Mouse (Mus musculus): ENCODE measurements around the gene Rapgef5.
"Not testable (repeated sequence)": the region's sequence is repeated elsewhere in the genome, so short reads cannot be mapped to it uniquely, and the experiment has no call there.

Gene Rapgef5

GRCm38 (mm10) chr12:117776841-117777240 is 260.6 kb downstream of the Rapgef5 start:
- DNase-seq = no peak

DNA sequence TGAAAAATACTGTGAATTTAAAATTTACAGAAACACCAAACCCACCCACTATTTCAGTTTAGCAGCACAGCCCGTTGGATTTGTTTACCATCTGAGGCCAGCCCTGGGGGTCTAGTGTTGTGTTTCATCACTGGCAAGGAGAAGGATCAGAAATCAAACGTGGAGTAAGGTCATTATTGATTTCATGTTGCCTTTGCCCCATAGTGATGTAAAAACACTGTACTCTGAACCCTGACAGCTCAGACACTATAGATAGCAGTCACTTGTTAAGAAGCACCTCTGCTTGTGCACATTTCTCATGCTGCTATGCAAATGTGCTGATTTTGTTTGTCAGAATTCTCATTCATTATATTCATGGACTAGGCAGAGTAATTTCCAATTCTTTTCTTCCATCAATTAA is 265.1 kb downstream of the Rapgef5 start:
- DNase-seq = no peak

GRCm38 (mm10) chr12:117783426-117783825 is 267.1 kb downstream of the Rapgef5 start:
- no peak for DNase-seq

GRCm38 (mm10) chr12:117786621-117787020 is 270.3 kb downstream of the Rapgef5 start:
- no peak for DNase-seq

DNA sequence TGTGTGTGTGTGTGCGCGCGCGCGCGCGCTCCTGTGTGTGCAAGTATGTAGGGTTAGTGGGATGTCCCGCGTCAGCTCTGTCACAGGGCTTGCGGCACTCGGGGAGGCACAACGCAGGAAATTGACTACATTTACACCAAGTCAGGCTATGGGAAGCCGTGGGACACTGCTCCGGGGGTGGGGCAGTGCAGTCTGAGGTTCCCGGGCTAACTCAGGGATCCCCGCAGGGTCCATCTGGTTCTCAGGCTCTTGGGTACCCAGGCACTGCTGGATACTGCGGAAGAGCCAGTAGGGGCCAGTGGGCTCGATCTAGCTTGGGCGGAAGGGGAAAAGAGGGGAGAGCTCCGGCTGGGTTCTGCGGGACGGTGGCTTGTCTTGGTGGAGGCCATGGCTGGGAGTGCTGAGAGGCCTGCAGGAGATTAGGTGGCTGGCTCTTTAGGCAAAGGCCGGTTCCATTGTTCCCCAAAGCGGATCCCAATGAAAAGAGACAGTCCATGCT is 272.3 kb downstream of the Rapgef5 start:
- no peak for DNase-seq

DNA sequence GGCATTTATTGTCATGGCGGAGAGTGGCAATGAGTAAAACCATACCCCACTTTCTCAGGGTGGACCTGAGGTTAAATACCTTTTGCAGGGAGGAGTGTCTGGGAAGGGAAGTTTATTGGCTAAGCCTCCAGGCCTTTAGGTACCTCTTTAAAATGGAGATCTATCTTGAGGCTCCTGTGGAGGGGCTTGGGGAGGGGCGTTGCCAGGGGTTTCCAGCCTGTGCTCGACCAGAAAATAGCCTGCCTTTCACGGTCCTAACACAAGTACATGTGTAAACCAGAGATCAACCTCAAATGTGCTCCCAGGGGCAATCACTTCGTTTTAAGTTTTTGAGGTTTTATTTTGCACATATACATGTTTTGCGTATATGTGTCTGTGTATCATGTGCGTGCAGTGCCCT is 272.7 kb downstream of the Rapgef5 start:
- no peak for DNase-seq

DNA sequence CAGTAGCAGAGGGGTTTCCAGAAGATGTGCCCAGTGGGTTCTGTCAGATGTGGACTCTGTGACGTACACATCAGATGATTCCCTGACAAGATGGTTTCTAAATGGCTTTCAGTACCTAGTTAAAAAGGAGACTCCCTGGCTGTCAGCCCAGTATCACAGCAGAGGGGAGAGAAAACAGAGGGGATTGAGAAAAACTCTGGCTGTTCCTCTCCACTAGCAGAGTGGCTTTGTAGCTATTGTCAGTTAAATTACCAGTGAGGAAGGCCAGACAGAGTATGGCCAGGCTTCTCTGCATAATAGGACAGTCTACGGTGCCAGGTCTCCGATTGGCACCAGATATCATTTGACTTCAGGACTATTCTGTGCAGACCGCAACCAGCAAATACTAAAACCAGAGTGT is 279.0 kb downstream of the Rapgef5 start:
- no peak for DNase-seq

DNA sequence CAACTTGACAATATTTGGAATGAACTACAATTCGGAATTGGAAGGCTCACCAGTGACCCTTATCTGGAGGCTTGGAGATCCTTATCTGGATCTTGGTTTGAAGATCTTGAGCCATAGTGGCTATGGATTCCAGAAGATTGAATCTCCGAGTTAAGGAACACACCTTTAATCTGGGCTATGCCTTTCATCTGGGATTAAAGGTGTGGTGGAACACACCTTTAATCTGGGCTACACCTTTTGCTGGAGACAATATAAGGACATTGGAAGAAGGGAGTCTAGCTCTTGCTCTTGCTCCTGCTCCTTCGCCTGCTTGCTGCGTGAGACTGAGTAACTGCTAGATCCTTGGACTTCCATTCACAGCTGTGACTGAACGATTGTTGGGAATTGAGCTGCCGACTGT is 287.7 kb downstream of the Rapgef5 start, which contains the start of gene Cdca7l:
TSS of gene Cdca7l (plus strand) at position 301 of the 400 bp plus-strand sequence.
- DNase-seq = not testable (repeated sequence)

DNA sequence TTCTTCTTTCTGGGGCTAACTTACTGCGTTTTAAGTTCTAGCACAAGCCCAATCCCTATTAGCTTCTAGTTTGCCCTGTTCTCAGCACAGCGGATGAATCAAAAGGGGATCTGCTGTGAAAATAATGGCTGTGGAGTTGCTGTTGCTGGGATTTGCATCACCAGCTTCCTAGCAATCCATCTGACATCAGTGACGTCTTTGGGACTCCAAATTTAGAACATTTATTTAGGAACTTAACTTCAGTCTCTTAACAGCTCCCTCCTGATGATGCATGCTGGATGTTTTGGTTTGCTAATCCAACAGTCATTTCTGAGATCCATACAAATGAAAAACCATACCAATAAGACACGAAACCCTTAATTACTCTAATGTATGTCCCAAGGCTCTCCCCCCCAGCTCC is 289.3 kb downstream of the Rapgef5 start:
- DNase-seq = no peak

- no peak for DNase-seq
These were observed 289.8 kb downstream of the Rapgef5 start for GRCm38 (mm10) chr12:117806007-117806451.

DNA sequence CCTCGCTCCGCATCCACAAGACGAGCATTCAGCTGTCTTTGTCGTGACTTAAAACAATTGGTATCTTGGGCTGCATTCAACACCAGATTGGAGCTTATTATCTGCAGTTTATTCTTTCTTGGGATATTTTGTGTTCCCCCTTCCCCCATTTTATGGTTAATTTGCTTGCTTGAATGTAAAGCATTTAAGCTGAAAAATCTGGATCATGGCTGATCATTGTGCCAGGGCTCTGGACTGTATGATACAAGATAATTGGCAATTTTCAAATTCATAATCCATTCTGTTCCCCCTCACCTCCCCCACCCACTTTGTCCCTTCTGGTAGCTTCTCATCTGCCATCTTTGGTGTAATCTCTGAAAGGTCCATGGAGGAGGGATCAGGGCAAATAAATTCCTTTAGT is 290.2 kb downstream of the Rapgef5 start:
- DNase-seq = no peak

DNA sequence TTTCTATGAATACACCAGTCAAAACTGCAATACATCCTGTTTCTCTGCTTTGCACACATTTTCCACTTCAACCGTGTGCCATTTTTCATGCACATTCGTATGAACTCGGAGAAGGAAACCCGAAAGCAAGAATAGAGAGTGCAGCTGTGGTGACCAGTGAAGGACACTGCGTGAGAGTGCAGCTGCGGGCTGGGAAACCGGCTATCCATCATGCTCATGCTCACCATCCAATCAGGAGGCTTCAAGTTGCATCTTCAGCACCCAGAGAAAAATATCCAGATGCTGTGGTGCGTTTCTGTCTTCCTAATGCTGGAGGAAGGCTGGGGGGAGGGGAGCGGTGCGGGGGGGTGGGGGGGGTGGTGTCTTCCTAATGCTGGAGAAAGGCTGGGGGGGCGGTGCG is 291.4 kb downstream of the Rapgef5 start:
- no peak for DNase-seq

GRCm38 (mm10) chr12:117808355-117809326 is 292.4 kb downstream of the Rapgef5 start:
- DNase-seq = no peak
